Mouse (Mus musculus) thymus, postnatal 14 days (tissue): ENCODE measurements around the gene Efcab1.
"Not testable (repeated sequence)": the region's sequence is repeated elsewhere in the genome, so short reads cannot be mapped to it uniquely, and the experiment has no call there.

Source experiments
- DNase-seq: peaks from one replicate; pipeline ENCODE4 v3.0.0; 2021

The Efcab1 gene

DNA sequence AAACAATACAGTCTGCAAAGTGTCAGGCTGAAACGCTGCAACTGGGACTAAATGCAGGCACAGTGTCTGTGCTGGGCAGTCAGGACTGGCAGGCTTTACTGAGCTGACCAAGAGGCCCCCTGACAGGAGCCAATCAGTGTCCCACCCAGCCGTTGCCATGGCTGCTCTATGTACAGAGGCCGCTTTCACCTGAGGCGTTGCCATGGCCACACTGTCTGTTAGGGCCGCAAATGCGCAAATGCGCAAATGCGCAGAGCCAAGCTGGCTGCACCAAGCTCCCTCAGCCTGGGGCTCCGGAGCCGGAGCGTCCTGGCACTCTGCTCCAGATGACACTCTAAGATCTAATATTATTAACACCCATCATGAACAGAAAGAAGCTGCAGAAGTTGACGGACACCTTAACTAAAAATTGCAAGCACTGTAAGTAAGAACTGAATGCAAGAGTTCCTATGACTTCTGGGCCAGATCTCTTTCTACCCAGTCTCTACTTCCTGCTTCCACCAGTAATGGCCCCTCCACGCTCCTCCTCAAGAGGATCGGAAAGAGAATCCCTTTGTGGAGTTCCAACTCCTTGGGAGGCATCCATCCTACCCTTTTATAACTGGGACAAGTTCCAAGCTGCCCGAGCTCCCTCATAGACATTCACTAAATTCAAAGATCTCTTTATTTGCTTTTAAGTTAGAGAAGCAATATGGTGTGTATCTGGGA lies at the start of gene Efcab1:
TSS of gene Efcab1 (plus strand) at position 214 of the 708 bp plus-strand sequence.
- DNase-seq = no peak

DNA sequence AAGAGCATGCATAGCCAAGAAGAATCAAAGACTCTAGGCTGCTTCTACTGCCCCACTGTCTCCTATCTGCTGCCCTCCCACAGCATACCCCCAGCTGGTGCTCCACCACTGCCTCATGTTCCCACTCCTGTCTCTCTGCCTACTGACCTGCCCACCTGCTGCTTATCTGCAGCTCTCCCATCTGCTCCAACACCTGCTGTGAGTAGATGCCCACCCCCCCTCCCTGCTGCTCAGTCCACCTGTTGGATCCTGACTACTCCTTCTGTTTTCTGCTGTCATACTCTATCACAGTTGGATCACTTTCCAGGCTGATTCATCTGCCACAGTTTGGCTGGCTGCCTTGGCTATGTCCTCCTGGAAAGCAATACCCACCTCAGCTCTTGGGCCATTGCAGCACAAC lies 47.0 kb upstream of the Efcab1 start:
- no peak for DNase-seq

DNA sequence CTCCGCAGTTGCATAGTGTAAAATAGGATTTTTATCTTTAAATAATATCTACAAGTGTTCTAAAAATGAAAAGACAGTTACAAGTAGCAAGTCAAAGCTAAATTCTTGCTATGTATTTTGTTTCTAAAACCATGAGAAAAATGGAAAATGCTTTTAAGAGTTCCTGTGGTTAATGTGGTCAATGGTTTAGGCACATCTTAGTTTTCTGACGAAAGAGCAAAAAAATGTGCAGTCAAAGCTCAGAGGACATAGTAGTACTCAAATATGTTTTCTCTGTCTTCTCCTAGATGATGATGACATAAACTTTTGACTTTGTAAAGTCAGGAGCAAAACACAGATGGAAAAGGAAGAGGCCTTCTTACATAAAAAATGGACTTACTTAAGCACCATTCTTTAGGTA lies 21.5 kb upstream of the Efcab1 start:
- no peak for DNase-seq

DNA sequence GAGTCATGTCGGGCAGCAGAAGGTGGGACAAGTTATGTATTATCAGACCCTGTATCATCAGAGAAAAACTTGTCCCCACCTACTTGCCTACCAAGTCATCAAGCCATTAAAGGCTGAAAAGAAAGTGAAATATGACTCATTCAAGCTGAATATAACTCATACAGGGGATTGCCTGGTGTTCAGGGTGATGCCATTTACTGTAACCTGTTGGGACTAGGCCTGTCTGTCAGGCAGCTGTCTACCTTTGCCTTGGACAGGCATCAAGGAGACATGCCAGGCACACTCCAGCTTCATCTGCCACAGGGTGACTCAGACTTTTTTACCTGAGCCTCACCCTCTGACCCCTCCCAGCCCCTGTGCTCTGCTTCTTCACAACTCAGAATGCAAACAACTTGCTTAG lies 21.0 kb upstream of the Efcab1 start:
- no peak for DNase-seq

DNA sequence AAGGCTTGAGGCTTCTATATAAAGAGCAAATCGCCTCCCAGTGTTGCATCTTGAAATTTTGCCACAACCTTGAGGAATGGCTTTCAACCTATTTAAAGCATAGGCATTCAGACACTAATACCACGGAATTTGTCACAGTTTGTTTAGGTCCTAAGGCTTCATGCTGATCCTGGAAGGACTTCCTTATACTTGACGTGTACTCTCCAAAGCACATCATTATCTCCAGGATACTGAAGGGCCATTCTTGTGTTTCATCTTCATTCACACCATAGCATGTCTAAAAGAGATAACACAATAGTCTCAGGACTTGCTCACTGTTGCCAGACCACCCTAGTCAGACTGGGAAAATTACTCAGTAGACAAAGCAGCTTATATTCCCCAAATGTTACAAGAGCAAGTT lies 13.9 kb upstream of the Efcab1 start:
- DNase-seq = no peak

DNA sequence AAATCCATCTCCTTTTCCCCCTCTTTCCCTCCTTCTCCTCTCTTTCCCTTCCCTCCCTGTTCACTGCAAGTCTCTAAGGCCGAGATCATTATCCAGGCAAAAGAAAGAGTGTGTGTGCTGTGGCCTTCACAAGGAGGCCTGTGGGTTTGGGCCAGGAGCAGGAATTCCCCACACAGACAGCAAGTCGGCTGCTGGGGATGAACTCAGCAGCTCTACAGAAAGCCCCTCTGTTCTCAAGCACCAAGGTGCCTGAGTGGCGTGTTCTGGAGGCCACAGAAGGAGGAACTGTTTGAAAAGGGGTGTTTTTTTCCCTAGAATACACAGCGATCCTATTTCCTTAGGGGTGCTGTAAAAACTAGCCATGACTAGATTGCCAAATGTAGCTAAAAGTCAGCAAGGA lies 12.5 kb upstream of the Efcab1 start:
- no peak for DNase-seq

DNA sequence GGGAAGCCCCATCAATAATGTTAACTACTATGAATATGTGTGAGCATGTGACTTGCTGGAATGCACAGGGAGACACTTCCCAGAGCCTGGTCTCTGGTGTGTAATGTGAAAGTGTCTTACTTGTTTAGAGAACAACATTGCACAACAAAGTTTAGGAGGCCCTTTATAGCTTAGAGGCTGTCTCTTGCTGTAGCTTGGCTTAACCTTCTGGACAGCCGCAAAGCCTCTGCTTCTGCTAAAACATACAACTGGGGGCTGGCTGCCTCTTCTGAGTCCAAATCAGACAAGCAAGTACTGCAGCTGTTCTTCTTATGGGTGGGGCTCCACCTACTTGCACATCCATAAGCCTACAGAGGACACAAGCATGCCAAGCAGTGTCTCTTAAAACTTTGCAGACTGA lies 11.7 kb upstream of the Efcab1 start:
- no peak for DNase-seq

DNA sequence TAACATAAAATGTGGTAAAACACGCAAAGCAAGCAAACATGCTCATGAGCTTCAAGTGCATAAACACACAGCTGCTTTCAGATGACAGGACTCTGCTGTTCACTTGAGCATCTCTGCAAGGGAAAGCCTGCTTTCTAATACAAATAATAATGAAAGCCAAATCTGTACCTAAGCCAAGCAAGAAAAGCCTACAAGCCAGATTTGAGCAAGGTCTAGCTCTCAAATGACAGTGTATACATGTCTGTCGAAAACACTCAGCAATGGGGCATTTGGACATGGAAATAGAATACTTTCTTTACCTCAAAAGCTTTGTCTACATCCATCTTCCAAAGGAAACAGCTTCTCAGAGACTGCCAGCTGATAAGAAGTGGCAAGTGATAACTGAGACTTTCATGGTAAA lies 10.9 kb upstream of the Efcab1 start:
- DNase-seq = no peak

DNA sequence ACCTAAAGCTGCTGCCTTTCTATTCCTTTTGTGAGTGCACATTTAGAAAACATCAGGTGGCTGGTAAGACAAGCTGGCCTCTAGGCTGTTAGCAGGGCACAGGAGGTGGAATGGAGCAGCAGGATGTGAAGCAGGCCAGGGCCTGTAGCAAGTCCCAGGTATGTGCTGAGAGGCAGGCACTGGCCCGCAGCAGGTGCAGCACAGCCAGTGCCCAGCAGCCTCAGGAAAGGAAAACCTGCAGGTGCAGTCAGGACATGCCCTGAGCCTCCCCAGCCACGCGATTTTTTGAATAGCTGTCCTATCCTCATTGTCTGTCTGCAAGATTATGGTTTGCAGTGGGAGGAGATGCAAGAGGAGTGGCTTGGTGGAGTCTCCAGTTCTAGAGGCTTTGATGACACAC lies 24.3 kb downstream of the Efcab1 start:
- not testable (repeated sequence) for DNase-seq

DNA sequence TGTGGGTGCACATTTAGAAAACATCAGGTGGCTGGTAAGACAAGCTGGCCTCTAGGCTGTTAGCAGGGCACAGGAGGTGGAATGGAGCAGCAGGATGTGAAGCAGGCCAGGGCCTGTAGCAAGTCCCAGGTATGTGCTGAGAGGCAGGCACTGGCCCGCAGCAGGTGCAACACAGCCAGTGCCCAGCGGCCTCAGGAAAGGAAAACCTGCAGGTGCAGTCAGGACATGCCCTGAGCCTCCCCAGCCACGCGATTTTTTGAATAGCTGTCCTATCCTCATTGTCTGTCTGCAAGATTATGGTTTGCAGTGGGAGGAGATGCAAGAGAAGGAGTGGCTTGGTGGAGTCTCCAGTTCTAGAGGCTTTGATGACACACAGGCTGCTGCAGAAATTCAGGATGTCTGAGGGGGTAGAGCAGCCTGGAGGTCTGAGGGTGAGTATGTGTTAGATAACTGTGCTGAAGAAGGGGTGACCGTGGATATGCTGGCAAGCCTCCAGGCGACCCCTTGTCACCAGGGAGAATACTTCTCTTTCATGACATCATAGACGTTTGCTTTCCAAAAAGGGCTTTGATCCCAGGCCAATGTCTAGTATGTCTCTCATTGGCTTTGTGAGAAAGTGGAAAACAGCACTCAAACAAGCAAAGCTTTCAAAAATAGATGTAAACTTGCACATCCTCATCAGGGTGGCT lies 30.2 kb downstream of the Efcab1 start:
- not testable (repeated sequence) for DNase-seq

DNA sequence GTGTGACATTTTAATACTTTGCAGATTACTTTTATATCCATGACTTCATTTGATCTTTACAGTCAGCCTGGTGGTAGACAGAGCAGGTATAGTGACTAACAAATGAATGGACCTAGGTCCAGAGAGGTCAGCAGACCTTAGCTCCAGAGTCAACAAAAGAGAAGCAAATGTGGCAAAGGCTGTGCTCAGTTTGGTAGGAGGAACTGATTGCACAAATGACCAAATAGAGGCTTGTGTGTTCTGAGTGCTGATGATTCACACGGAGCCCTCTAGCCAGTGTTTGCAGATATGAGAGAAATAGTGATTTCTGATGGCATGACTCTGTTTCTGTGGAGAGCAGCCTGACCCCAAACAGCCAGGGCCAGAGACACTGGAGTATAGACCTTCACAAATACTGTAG lies 33.1 kb downstream of the Efcab1 start:
- no peak for DNase-seq

DNA sequence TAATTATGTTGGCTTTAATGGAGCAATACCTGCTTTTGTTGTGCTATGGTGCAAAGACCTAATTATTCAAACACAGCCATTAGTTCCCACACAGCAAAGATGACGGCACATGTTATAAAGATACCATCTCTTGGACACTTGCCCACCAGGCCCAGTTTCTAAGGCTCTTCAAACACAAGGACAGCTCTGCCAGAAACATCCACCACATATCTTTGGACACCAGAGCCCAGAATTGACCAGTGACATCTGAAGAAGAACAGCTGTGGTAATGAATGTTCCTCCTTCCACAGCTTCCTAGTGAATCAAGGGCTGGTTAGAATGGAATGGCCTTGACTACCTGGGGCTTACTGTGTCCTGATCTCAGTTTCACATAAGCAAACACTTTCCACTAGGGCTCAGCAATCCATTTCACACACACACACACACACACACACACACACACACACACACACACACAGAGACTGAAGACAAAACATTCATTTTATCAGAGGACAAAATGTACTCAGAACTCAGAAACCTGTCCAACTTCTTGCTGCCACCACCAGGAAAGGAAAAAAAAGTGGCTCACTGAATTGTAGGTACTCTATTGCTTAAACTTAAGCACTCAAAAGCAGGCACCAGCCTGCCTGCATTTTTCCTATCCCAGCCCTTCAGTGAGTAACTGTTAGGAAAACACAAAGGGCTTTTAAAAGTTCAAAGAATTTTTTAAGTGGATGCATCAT lies 33.7 kb downstream of the Efcab1 start:
- no peak for DNase-seq

DNA sequence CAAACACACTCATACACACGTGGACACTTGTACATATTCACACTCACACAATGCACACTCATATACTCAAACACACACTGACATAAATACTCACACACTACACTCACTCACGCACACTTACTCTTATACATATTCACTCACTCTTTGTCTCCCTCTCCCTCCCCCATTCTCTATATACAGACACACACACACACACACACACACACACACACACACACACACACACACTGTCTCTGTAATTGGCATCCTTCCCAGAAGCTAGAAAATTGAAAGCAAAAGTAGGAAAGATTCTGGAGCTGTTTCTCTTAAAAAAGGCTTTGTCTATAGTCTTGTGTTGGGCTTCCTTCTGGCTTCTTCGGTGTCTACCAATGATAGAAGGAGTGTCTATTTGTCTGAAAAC lies 34.5 kb downstream of the Efcab1 start:
- no peak for DNase-seq

DNA sequence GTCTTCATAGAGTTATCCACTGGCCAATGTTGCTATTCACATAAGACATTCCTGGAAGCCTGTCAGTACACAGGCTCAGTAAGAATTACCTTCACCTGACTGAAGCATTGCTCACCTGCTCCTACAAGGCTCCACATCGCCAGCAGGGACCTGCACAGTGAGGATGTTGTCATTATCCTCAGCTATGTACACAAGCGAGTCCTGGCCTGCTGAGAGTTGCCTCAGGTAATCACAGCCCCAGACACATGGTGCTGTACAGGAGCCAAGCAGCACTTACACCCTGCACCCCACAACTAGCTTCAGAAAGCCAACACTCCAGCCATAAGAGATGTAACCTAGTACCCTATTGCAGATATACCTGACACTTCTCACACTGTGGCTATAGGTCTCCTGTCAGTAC lies 37.1 kb downstream of the Efcab1 start:
- DNase-seq = no peak

DNA sequence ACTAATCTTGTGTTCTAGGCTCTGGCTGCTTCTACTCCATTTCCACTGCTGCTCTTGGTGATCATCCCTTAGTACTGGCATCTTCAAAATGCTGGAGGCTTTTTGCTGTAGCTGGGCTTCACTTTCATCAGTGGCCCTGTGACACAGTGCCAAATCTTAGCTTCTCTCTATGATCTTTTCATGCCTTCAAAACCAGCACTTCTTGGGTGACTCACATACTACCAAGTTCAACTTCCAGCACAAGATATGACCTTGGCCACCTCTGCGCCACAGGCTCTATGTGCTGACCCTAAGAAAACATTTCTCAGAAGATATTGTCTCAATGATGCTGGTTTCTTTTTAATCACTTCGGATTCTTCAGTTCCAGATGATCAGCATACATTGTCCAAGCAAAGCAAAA lies 41.2 kb downstream of the Efcab1 start:
- DNase-seq = not testable (repeated sequence)

DNA sequence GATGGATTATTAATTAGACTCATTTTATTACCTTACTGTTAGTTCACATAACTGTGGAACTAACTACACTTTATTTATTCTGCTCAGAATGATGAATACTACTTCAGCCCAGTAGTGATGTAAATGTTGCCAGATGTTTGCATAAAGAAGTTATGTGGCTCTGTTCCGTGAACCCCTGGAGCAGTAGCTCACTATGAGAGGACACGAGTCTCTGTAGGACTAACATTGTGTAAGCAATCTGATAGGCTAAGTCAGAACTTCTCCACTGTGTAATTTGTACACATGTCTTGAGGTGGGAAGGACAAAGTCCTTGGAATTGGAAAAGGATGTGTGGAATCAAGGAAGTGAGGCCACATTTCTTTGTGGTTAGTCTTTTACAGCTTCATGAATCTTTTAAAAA lies 45.5 kb downstream of the Efcab1 start:
- DNase-seq = no peak

DNA sequence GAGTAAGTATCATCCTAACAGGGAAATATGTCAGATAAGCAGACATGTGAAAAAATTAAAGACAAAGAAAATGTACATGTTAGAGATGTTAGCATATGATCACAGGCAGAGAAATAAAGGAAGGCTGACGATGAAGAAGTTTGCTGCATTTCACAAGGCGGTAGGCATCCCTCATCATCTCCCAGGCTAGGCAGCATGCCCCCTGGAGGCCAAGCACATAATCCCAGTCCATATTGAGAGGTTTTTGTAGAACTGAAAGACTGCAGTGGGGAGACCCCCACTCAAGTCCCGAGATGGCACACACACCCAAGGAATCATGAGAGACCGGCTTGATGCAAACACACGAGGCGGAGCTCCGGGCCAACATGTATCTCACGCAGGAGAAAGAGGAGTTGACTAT lies 53.3 kb downstream of the Efcab1 start:
- DNase-seq = no peak

DNA sequence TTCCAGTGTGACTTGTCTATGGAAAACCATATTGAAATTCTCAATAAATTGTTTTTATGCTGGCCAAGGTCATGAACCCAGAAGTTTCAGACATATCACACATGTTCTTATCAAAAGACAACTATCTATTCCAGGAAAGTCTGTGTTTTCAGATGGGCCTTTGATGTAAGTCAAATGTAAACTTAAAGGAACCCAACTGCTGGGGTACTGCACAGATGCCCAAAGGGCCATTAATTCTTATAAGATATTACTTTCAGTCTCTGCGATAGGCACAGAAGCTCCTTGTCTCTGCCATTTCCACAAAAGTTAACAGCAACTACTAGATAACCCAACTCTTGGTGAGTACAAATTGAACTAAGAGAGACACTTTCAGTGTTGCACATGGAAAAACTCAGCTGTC lies 67.3 kb downstream of the Efcab1 start:
- no peak for DNase-seq

DNA sequence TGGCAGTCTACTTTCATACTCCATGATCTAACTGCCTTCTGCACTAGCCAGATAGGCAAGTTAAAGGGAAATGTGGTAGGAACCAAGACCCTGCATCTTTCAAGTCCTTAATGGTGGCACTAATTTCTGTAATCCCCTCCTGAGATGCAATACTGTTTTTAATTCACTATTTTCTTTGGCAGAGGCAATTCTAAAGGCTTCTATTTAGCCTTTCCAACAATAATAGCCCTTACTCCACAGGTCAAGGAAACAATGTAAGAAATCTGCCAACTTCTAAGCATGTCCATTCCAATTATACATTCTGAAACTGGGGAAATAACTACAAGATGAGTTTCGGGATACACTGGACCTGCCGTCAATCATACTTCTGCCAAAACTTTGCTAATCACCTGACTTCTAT lies 72.8 kb downstream of the Efcab1 start:
- no peak for DNase-seq

DNA sequence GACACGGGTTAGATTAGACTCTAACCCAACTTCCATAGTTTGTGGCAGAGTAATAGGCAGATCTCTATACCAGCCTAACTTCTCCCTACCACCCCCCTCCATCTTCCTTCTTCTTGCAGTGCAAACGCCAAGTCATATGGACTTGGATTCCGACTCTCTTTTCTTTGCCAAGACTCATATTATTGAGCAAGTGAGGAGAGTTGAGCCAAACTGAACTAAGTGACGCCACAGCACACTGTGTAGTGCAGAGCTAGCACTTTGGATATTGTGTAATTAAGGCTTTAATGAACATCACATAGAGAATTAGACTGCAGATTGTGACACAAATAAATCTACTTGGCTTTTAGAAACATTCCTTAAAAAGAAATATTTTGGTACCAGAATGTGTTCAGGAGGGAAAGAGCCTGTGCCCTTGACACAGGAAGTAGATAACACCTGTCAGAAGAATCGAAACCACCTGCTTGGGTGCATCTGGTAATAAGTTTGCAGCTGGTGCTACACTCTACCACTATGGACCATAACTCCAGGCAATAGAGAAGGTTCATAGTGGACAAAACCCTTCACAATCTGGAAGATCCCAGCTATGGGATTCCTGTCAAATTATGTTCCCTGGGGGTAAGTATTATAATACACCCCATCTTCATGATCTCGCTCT lies 83.3 kb downstream of the Efcab1 start:
- no peak for DNase-seq

DNA sequence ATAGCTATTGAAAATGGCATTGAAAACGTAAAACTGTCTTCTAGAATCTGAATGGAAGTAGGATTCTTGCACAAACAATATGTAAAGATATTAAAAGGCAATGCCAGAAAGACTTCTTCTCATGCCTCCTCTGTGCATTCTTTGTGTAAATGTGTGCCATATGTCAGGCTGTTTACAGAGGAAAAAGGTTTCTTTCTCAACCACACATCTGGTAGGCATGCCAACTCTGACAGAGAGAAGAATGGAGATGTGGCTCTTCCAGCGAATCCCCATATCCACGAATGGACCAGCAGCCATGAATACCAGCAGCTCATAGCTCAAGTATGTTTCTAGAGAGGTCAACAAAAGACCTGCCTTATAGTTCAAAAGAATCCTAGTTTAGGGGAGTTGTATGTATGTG lies 84.6 kb downstream of the Efcab1 start:
- DNase-seq = no peak

DNA sequence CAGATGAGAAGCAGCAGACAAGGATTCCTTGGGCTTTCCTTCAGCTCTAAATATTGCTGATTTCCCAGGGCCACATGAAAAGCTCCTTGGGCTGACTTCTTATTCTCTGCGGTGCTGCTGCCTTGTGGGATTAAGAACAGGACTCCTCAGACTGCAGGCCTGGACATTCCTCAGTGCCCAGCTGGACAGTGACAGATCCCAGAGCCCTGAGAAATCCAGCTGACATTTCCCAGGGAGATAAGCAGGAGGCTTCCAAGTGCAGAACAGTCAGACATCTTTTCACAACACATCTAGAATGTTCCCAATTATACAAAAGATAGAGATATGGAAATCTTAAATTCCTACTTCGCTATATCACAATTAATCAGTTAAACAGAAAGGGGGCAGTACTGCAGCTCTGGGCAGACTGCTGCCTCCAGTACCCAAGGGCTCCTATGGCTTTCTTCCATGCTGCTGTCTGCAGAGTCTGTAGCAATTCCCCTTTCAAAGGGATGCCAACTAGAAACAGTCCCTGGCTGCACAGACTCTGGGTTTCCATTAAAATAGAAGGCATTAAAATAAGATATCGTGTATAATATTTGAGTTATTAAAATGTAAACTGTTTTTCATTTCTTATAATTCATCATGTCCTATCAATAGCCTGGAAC lies 86.2 kb downstream of the Efcab1 start:
- no peak for DNase-seq

DNA sequence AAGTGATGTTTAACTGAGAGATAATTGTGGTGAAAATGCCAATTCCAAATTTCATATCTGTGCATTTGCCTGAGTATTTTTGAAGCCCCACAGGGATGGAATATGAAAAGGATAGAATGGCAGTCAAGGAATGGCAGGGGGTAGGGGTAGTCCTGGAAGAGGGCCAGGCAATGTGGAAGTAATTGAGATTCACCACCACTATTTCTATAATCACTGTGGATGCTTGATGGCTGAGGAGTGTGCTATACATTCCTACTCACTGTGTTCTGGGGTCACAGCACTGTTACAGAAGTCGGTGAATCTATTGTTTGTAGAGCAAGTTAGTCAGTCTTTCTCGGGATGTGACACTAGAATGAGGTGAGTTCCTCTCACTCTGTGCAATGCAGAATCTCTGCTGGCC lies 108.3 kb downstream of the Efcab1 start:
- DNase-seq = no peak
